Mouse (Mus musculus) layer of hippocampus, adult 2 months (tissue): ENCODE data around the gene Gdf9. TPM values are rescaled to one million over a fixed set of nuclear protein-coding genes. Genes with fewer than 3 reads are reported as not detected.
A peak's percentile ranks its signal among the peaks of the same experiment; 100 is the strongest.

ENCODE experiments used
- DNase-seq, 2 experiments: peaks; one replicate each; pipeline ENCODE4 v3.0.0; 2022; ENCODE audit warnings: low spot score in 2 of 2
- H3K27ac ChIP-seq: fragments of 200-600 bp; 2 replicates; pipeline ENCODE4 v1.8.1; 2022
- H3K4me3 ChIP-seq: fragments of 200-600 bp; 2 replicates; pipeline ENCODE4 v1.8.1; 2022; ENCODE audit warnings: mild to moderate bottlenecking
- CTCF ChIP-seq: fragments of 200-600 bp; conservative IDR thresholded peaks from 2 replicates; pipeline ENCODE4 v1.8.1; 2022; ENCODE audit warnings: antibody characterized with exemption, mild to moderate bottlenecking, moderate library complexity
- microRNA-seq, 2 experiments: library from miRNA; unstranded; fragments of <30 nt; microRNA quantifications; one replicate each; pipeline ENCODE4 v1.2.0; 2021
- total RNA-seq, 2 experiments: library from RNA; stranded (reverse); gene quantifications; 2 replicates each; pipeline ENCODE4 v1.2.3; 2021

The Gdf9 gene
- total RNA-seq, 2 experiments from 2014 or later: 0.67 to 2.0 TPM

GRCm38 (mm10) chr11:53486822-53487594, 56.2 kb downstream of the Gdf9 start:
- DNase-seq: no peak
- TF ChIP-seq CTCF: 0 out of 2 replicates have a peak, but pooled peaks have one; percentile 4
- Histone ChIP-seq H3K4me3 (peak overlapping the region; percentile 38), H3K27ac (peak overlapping the region; percentile 61; the same call in 1 of the 2 replicates)

Small RNAs within 50 kb of the gene (microRNA-seq; reads per million reads assigned to microRNA genes)
- gene Mir6920: 0 reads per million in 2 experiments

Other genes starting within 250 kb of the Gdf9 start
- 100 to 1,000 TPM; 165 to 179 TPM for gene Hspa4, start 130.6 kb upstream of the Gdf9 start, total RNA-seq
- gene Zcchc10, start 106.3 kb upstream of the Gdf9 start, total RNA-seq: 10 to 100 TPM; 11.2 to 12.6 TPM
- gene Aff4, start 80.2 kb upstream of the Gdf9 start, total RNA-seq: 100 to 1,000 TPM; 241 to 245 TPM
- not detected for gene Leap2, start 7.9 kb upstream of the Gdf9 start, total RNA-seq
- 100 to 1,000 TPM; 383 to 419 TPM for gene Uqcrq, start 192 bp upstream of the Gdf9 start, total RNA-seq
- under 1 TPM; 0.20 to 0.26 TPM for gene Gm10447, start 26.1 kb downstream of the Gdf9 start, total RNA-seq
- 1 to 10 TPM; 4.8 to 5.1 TPM for gene Shroom1, start 26.2 kb downstream of the Gdf9 start, total RNA-seq
- under 1 TPM in 1 of 2 experiments, not detected in 1; 0.52 TPM for gene Gm9837, start 39.5 kb downstream of the Gdf9 start, total RNA-seq
- 1 to 10 TPM; 2.5 to 3.4 TPM for gene Gm9945, start 49.1 kb downstream of the Gdf9 start, total RNA-seq
- gene Sowaha, start 49.3 kb downstream of the Gdf9 start, total RNA-seq: 100 to 1,000 TPM; 137 to 142 TPM
- gene Sept8, start 88.2 kb downstream of the Gdf9 start, total RNA-seq: 100 to 1,000 TPM; 240 to 254 TPM
- 100 to 1,000 TPM; 130 to 133 TPM for gene Kif3a, start 136.4 kb downstream of the Gdf9 start, total RNA-seq
- not detected for gene Il4, start 187.6 kb downstream of the Gdf9 start, total RNA-seq
- gene Il13, start 203.7 kb downstream of the Gdf9 start, total RNA-seq: not detected